Mouse (Mus musculus): ENCODE data around the gene Duoxa2. TPM values are rescaled to one million over a fixed set of nuclear protein-coding genes. Genes with fewer than 3 reads are reported as not detected.

Gene Duoxa2
- polyA plus RNA-seq, 1 experiment from 2014 or later = 0.46 TPM

GRCm38 (mm10) chr2:122297271-122298095 lies 1.2 kb upstream of the Duoxa2 start:
- no peak for ATAC-seq (ENCODE audit: low FRiP score)
- peaks cover 89% of the 10 kb centered on the region for H3K27me3 ChIP-seq (ENCODE audit: control insufficient read depth, insufficient read depth, low read length)
- H3K9ac ChIP-seq = no peak overlapping the region
- H3K4me3 ChIP-seq (replicated peaks; ENCODE audit: low read length) = peak overlapping the region; percentile 18
- H3K27ac ChIP-seq = no peak overlapping the region
- peaks cover 33% of the 10 kb centered on the region for H3K4me1 ChIP-seq (replicated peaks; ENCODE audit: control insufficient read depth, insufficient read depth, low read length)
- DNase-seq (ENCODE audit: low spot score) = no peak
- H3K9me3 ChIP-seq (ENCODE audit: control insufficient read depth, low read length) = no peaks in the 10 kb centered on the region
- under 1% methylated on average over 35 of the region's 35 CpGs for WGBS
- H3K36me3 ChIP-seq (replicated peaks; ENCODE audit: control insufficient read depth, insufficient read depth) = no peaks in the 10 kb centered on the region
- H3K4me2 ChIP-seq (replicated peaks) = peak overlapping the region; percentile 46

- H3K27me3 ChIP-seq (ENCODE audit: control insufficient read depth, insufficient read depth, low read length) = peaks cover 94% of the 10 kb centered on the region
- peak within 1 kb of the TSS; percentile 22 for H3K4me3 ChIP-seq (replicated peaks; ENCODE audit: low read length)
- no peaks in the 10 kb centered on the region for H3K36me3 ChIP-seq (replicated peaks; ENCODE audit: control insufficient read depth, insufficient read depth)
- DNase-seq (ENCODE audit: low spot score) (no peak), ATAC-seq (ENCODE audit: low FRiP score) (no peak)
- peak within 1 kb of the TSS; percentile 46 for H3K4me2 ChIP-seq (replicated peaks)
- 3% methylated on average over 13 of the region's 13 CpGs for WGBS
- peaks cover 33% of the 10 kb centered on the region for H3K4me1 ChIP-seq (replicated peaks; ENCODE audit: control insufficient read depth, insufficient read depth, low read length)
- no peak within 1 kb of the TSS for H3K9ac ChIP-seq
- no peak within 1 kb of the TSS for H3K27ac ChIP-seq
- no peaks in the 10 kb centered on the region for H3K9me3 ChIP-seq (ENCODE audit: control insufficient read depth, low read length)
These were observed 602 bp upstream of the Duoxa2 start, which contains the start of gene Duox2 for GRCm38 (mm10) chr2:122298096-122298499. TSS of gene Duox2 (minus strand) at chr2:122298449.

GRCm38 (mm10) chr2:122299911-122300655 lies 1.4 kb downstream of the Duoxa2 start:
- Histone ChIP-seq H3K27ac (no peak overlapping the region), H3K36me3 (replicated peaks; ENCODE audit: control insufficient read depth, insufficient read depth) (no peaks in the 10 kb centered on the region), H3K4me3 (replicated peaks; ENCODE audit: low read length) (no peak overlapping the region), H3K9ac (no peak overlapping the region), H3K4me2 (replicated peaks) (no peak overlapping the region), H3K27me3 (ENCODE audit: control insufficient read depth, insufficient read depth, low read length) (peaks cover 93% of the 10 kb centered on the region), H3K4me1 (replicated peaks; ENCODE audit: control insufficient read depth, insufficient read depth, low read length) (peaks cover 33% of the 10 kb centered on the region), H3K9me3 (ENCODE audit: control insufficient read depth, low read length) (no peaks in the 10 kb centered on the region)
- ATAC-seq (ENCODE audit: low FRiP score) = no peak
- DNase-seq (ENCODE audit: low spot score) = no peak
- WGBS = 10% methylated on average over 14 of the region's 14 CpGs

- H3K4me1 ChIP-seq (replicated peaks; ENCODE audit: control insufficient read depth, insufficient read depth, low read length) = peaks cover 33% of the 10 kb centered on the region
- H3K27me3 ChIP-seq (ENCODE audit: control insufficient read depth, insufficient read depth, low read length) = peaks cover 89% of the 10 kb centered on the region
- peak overlapping the region; percentile 42 for H3K4me3 ChIP-seq (replicated peaks; ENCODE audit: low read length)
- H3K9me3 ChIP-seq (ENCODE audit: control insufficient read depth, low read length) = no peaks in the 10 kb centered on the region
- DNase-seq (ENCODE audit: low spot score) (no peak), ATAC-seq (ENCODE audit: low FRiP score) (no peak)
- H3K4me2 ChIP-seq (replicated peaks) = peak overlapping the region; percentile 89
- no peak overlapping the region for H3K27ac ChIP-seq
- H3K36me3 ChIP-seq (replicated peaks; ENCODE audit: control insufficient read depth, insufficient read depth) = no peaks in the 10 kb centered on the region
- H3K9ac ChIP-seq = no peak overlapping the region
- 4% methylated on average over 14 of the region's 14 CpGs for WGBS
These were observed 1.9 kb downstream of the Duoxa2 start for GRCm38 (mm10) chr2:122300656-122301020.

GRCm38 (mm10) chr2:122301081-122301920 lies 2.6 kb downstream of the Duoxa2 start:
- H3K36me3 ChIP-seq (replicated peaks; ENCODE audit: control insufficient read depth, insufficient read depth) = no peaks in the 10 kb centered on the region
- peak; percentile 46 for ATAC-seq (ENCODE audit: low FRiP score)
- H3K9ac ChIP-seq = peak overlapping the region; percentile 47
- H3K4me1 ChIP-seq (replicated peaks; ENCODE audit: control insufficient read depth, insufficient read depth, low read length) = peaks cover 33% of the 10 kb centered on the region
- WGBS = under 1% methylated on average over 48 of the region's 48 CpGs
- peak overlapping the region; percentile 89 for H3K4me2 ChIP-seq (replicated peaks)
- no peaks in the 10 kb centered on the region for H3K9me3 ChIP-seq (ENCODE audit: control insufficient read depth, low read length)
- H3K27ac ChIP-seq = no peak overlapping the region
- peaks cover 91% of the 10 kb centered on the region for H3K27me3 ChIP-seq (ENCODE audit: control insufficient read depth, insufficient read depth, low read length)
- DNase-seq (ENCODE audit: low spot score) = peak; percentile 46
- peak overlapping the region; percentile 42 for H3K4me3 ChIP-seq (replicated peaks; ENCODE audit: low read length)

- WGBS = 6% methylated on average over 23 of the region's 23 CpGs
- no peak for DNase-seq (ENCODE audit: low spot score)
- Histone ChIP-seq H3K27ac (no peak overlapping the region), H3K4me2 (replicated peaks) (peak overlapping the region; percentile 89), H3K4me3 (replicated peaks; ENCODE audit: low read length) (peak overlapping the region; percentile 42), H3K36me3 (replicated peaks; ENCODE audit: control insufficient read depth, insufficient read depth) (no peaks in the 10 kb centered on the region), H3K9me3 (ENCODE audit: control insufficient read depth, low read length) (no peaks in the 10 kb centered on the region), H3K4me1 (replicated peaks; ENCODE audit: control insufficient read depth, insufficient read depth, low read length) (peaks cover 33% of the 10 kb centered on the region), H3K27me3 (ENCODE audit: control insufficient read depth, insufficient read depth, low read length) (peaks cover 88% of the 10 kb centered on the region), H3K9ac (peak overlapping the region; percentile 47)
- no peak for ATAC-seq (ENCODE audit: low FRiP score)
These were observed 3.3 kb downstream of the Duoxa2 start for GRCm38 (mm10) chr2:122301921-122302573.

GRCm38 (mm10) chr2:122302574-122303241 lies 4.0 kb downstream of the Duoxa2 start:
- Histone ChIP-seq H3K27ac (no peak overlapping the region), H3K36me3 (replicated peaks; ENCODE audit: control insufficient read depth, insufficient read depth) (no peaks in the 10 kb centered on the region), H3K4me3 (replicated peaks; ENCODE audit: low read length) (no peak overlapping the region), H3K9ac (no peak overlapping the region), H3K4me2 (replicated peaks) (peak overlapping the region; percentile 89), H3K4me1 (replicated peaks; ENCODE audit: control insufficient read depth, insufficient read depth, low read length) (peaks cover 27% of the 10 kb centered on the region), H3K9me3 (ENCODE audit: control insufficient read depth, low read length) (no peaks in the 10 kb centered on the region), H3K27me3 (ENCODE audit: control insufficient read depth, insufficient read depth, low read length) (peaks cover 81% of the 10 kb centered on the region)
- WGBS = 13% methylated on average over 9 of the region's 9 CpGs
- peak; percentile 80 for DNase-seq (ENCODE audit: low spot score)
- ATAC-seq (ENCODE audit: low FRiP score) = peak; percentile 59; the same call in 1 of the 2 replicates

- ATAC-seq (ENCODE audit: low FRiP score) (no peak), DNase-seq (ENCODE audit: low spot score) (no peak)
- WGBS = 89% methylated on average over 6 of the region's 6 CpGs
- Histone ChIP-seq H3K4me2 (replicated peaks) (no peak overlapping the region), H3K9me3 (ENCODE audit: control insufficient read depth, low read length) (no peaks in the 10 kb centered on the region), H3K4me1 (replicated peaks; ENCODE audit: control insufficient read depth, insufficient read depth, low read length) (peaks cover 13% of the 10 kb centered on the region; the same call in 1 of the 2 replicates), H3K36me3 (replicated peaks; ENCODE audit: control insufficient read depth, insufficient read depth) (no peaks in the 10 kb centered on the region), H3K27me3 (ENCODE audit: control insufficient read depth, insufficient read depth, low read length) (peaks cover 63% of the 10 kb centered on the region), H3K27ac (no peak overlapping the region), H3K4me3 (replicated peaks; ENCODE audit: low read length) (no peak overlapping the region), H3K9ac (no peak overlapping the region)
These were observed 5.8 kb downstream of the Duoxa2 start for GRCm38 (mm10) chr2:122304544-122304943.
